Mouse (Mus musculus) small intestine, adult 2 months (tissue): ENCODE data around the gene Zfp2.

Experiments
- CTCF ChIP-seq: fragments of 200-500 bp; IDR thresholded peaks from 2 replicates; pipeline ENCODE4 v1.5.1; 2012; ENCODE audit warnings: low read depth, mild to moderate bottlenecking, control low read depth, inconsistent platforms, low read length, moderate library complexity, mixed read lengths; ENCODE audit not compliant: insufficient replicate concordance, insufficient read length; ENCODE audit errors: extremely low read depth
- POLR2A ChIP-seq: fragments of 200-500 bp; IDR thresholded peaks from 2 replicates; pipeline ENCODE4 v1.6.1; 2012; ENCODE audit warnings: low read depth, mild to moderate bottlenecking, control low read depth, inconsistent platforms, low read length, moderate library complexity

- TF ChIP-seq CTCF, result no peak
- TF ChIP-seq POLR2A, result no peak
Observed at GRCm38 (mm10) chr11:50892441-50892840, 23.5 kb downstream of the Zfp2 start.
